Mouse (Mus musculus): ENCODE measurements around the gene 1110059E24Rik. TPM values are rescaled to one million over a fixed set of nuclear protein-coding genes. Genes with fewer than 3 reads are reported as not detected.
"Not testable (repeated sequence)": the region's sequence is repeated elsewhere in the genome, so short reads cannot be mapped to it uniquely, and the experiment has no call there.

The 1110059E24Rik gene
- polyA plus RNA-seq, 1 experiment from 2014 or later: 71.5 TPM

DNA sequence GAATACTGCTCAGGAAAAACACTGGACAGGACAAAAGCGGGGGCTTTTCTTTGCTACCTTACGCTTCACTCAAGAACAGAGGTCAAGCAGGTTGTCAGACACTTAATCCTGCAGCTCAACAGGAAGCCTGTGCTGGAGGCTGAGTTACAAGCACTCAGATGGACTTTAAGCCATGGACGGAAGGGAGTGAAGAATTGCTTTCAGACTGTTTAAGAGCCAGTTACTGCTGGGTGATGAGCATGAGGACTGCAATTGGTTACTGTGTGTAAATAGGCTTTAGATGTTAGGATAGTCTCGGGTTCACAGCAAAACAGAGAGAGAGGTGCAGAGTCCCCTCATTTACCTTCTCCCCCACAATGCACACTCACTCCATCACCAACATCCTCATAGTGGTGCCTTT is 7.5 kb downstream of the 1110059E24Rik start:
- no peak for DNase-seq (ENCODE audit: low spot score)
- Histone ChIP-seq H3K9me3 (no peaks in the 10 kb centered on the region), H3K4me1 (peaks cover 17% of the 10 kb centered on the region; the same call in 1 of the 2 replicates), H3K36me3 (replicated peaks) (no peaks in the 10 kb centered on the region), H3K4me3 (no peak overlapping the region), H3K27ac (replicated peaks) (no peak overlapping the region), H3K27me3 (replicated peaks; ENCODE audit: low read depth, poor library complexity, severe bottlenecking) (no peaks in the 10 kb centered on the region)
- WGBS: 64% methylated on average over 4 of the region's 4 CpGs

- Histone ChIP-seq H3K4me3 (no peak overlapping the region), H3K9me3 (no peaks in the 10 kb centered on the region), H3K36me3 (replicated peaks) (no peaks in the 10 kb centered on the region), H3K4me1 (peaks cover 17% of the 10 kb centered on the region; the same call in 1 of the 2 replicates), H3K27ac (replicated peaks) (no peak overlapping the region), H3K27me3 (replicated peaks; ENCODE audit: low read depth, poor library complexity, severe bottlenecking) (no peaks in the 10 kb centered on the region)
- no peak for DNase-seq (ENCODE audit: low spot score)
- WGBS: 87% methylated on average over 1 of the region's 1 CpGs
Measured at GRCm38 (mm10) chr19:21643935-21644334, 8.8 kb downstream of the 1110059E24Rik start.

DNA sequence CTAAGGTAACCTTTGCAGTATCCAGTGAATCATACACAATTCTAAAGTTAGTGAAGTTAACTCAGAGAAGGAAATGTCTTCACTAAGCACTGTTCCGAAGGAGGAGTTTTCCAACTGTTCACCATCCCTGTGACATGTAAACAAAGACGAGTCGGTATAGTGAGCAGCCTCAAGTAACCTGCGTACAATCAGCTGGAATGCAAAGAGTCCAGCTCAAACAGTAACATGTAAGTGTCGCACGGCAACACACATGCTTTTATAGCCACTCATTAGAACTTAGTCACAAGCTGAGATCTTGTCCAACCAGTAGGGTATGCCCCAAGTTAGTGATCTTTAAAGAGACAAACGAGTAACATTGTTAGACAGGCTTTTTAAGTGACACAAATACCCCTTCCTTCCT is 15.1 kb downstream of the 1110059E24Rik start:
- H3K4me1 ChIP-seq: no peaks in the 10 kb centered on the region
- H3K36me3 ChIP-seq (replicated peaks): no peaks in the 10 kb centered on the region; the same call in 1 of the 2 replicates
- no peaks in the 10 kb centered on the region for H3K27me3 ChIP-seq (replicated peaks; ENCODE audit: low read depth, poor library complexity, severe bottlenecking)
- 91% methylated on average over 7 of the region's 7 CpGs for WGBS
- H3K4me3 ChIP-seq: no peak overlapping the region
- H3K9me3 ChIP-seq: no peaks in the 10 kb centered on the region
- no peak overlapping the region for H3K27ac ChIP-seq (replicated peaks)
- no peak for DNase-seq (ENCODE audit: low spot score)

- WGBS: 91% methylated on average over 3 of the region's 3 CpGs
- Histone ChIP-seq H3K27ac (replicated peaks) (no peak overlapping the region), H3K4me3 (no peak overlapping the region), H3K36me3 (replicated peaks) (no peaks in the 10 kb centered on the region; the same call in 1 of the 2 replicates), H3K9me3 (no peaks in the 10 kb centered on the region), H3K27me3 (replicated peaks; ENCODE audit: low read depth, poor library complexity, severe bottlenecking) (no peaks in the 10 kb centered on the region), H3K4me1 (no peaks in the 10 kb centered on the region)
- no peak for DNase-seq (ENCODE audit: low spot score)
Measured at GRCm38 (mm10) chr19:21636907-21637306, 15.9 kb downstream of the 1110059E24Rik start.

- H3K27me3 ChIP-seq (replicated peaks; ENCODE audit: low read depth, poor library complexity, severe bottlenecking): no peaks in the 10 kb centered on the region
- no peak for DNase-seq (ENCODE audit: low spot score)
- H3K4me1 ChIP-seq: peaks cover 3% of the 10 kb centered on the region; the same call in 1 of the 2 replicates
- H3K36me3 ChIP-seq (replicated peaks): no peaks in the 10 kb centered on the region; the same call in 1 of the 2 replicates
- 85% methylated on average over 2 of the region's 2 CpGs for WGBS
- no peak overlapping the region for H3K4me3 ChIP-seq
- no peak overlapping the region for H3K27ac ChIP-seq (replicated peaks)
- no peaks in the 10 kb centered on the region for H3K9me3 ChIP-seq
Measured at GRCm38 (mm10) chr19:21635406-21635805, 17.4 kb downstream of the 1110059E24Rik start.

DNA sequence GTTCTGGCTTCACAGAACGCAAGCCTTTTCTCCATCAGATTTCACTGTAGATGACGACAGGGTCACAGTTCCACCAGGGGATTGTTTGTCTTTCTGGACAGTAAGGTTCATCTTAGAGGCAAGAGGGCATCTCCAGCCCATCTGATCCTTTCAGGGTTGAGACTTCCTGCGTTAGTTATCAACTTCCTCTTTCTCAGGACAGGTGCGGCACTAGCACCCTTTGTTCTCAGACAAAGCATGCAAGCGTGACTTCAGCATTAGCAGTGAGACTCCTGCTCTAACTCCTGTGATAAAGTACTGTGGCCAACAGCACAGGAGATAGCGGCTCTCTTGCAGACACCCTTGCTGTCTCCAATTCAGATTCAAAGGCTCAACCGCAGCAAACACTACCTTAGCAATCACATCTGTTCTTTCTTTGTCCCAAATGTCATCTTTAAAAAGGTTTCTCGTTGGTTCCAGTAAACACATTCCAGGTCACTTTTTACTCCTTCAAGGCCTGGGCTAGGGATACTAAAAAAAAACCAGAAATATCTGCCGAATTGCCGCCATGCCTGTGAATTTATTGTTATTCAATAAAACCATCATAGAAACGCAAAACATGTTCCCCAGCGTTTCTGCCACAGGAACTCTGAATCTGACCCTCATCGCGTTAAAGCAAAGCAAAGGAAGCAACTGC is 22.0 kb downstream of the 1110059E24Rik start:
- Histone ChIP-seq H3K4me1 (peaks cover 9% of the 10 kb centered on the region; the same call in 1 of the 2 replicates), H3K36me3 (replicated peaks) (no peaks in the 10 kb centered on the region), H3K4me3 (no peak overlapping the region), H3K27ac (replicated peaks) (no peak overlapping the region), H3K27me3 (replicated peaks; ENCODE audit: low read depth, poor library complexity, severe bottlenecking) (no peaks in the 10 kb centered on the region), H3K9me3 (no peaks in the 10 kb centered on the region)
- no peak for DNase-seq (ENCODE audit: low spot score)
- 73% methylated on average over 14 of the region's 14 CpGs for WGBS

DNA sequence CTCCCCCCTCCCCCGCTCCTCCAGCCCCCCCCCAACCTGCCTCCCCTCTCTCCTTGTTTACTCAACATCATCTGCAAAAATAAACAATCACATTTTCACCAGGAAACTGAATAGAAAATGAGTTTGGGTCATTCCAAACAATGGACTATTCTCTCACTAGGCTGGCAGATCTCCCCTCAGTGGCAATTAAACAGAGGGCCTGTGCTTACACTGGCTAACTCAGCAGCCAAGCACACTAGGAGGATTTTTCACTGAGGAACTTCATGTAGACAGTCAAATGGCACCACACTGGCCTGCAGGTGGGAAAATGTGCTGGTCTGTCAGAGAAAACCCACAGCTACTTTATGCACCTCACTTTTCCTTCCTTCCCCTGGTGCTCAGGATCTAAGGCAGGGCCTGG is 23.3 kb downstream of the 1110059E24Rik start:
- Histone ChIP-seq H3K4me1 (peaks cover 9% of the 10 kb centered on the region; the same call in 1 of the 2 replicates), H3K27me3 (replicated peaks; ENCODE audit: low read depth, poor library complexity, severe bottlenecking) (no peaks in the 10 kb centered on the region), H3K27ac (replicated peaks) (no peak overlapping the region), H3K36me3 (replicated peaks) (no peaks in the 10 kb centered on the region), H3K4me3 (no peak overlapping the region), H3K9me3 (no peaks in the 10 kb centered on the region)
- no peak for DNase-seq (ENCODE audit: low spot score)
- WGBS: 68% methylated on average over 1 of the region's 1 CpGs

DNA sequence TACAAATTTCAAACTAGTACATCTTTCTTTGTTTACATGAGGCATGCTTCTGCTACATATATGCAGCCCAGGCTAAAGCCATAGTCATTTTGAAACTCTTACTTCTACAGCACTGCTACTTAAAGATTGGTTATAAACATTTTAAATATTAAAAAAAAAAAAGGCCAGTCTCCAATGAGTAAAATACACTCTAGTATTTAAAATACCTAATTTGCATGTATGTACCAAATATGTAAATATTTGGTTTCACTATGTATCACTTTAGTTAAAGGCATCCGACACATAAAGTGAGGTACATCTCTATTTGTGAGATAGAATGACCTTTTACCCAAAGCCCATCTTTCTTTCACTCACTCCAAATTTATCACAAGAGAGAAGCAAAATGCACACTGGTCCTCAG is 23.7 kb downstream of the 1110059E24Rik start:
- 96% methylated on average over 1 of the region's 1 CpGs for WGBS
- H3K27ac ChIP-seq (replicated peaks): no peak overlapping the region
- no peak overlapping the region for H3K4me3 ChIP-seq
- no peak for DNase-seq (ENCODE audit: low spot score)
- no peaks in the 10 kb centered on the region for H3K36me3 ChIP-seq (replicated peaks)
- H3K4me1 ChIP-seq: peaks cover 9% of the 10 kb centered on the region; the same call in 1 of the 2 replicates
- no peaks in the 10 kb centered on the region for H3K9me3 ChIP-seq
- H3K27me3 ChIP-seq (replicated peaks; ENCODE audit: low read depth, poor library complexity, severe bottlenecking): no peaks in the 10 kb centered on the region

GRCm38 (mm10) chr19:21628440-21628839 is 24.3 kb downstream of the 1110059E24Rik start:
- DNase-seq (ENCODE audit: low spot score); H3K4me1 ChIP-seq; H3K36me3 ChIP-seq (replicated peaks); H3K27me3 ChIP-seq (replicated peaks; ENCODE audit: low read depth, poor library complexity, severe bottlenecking); H3K4me3 ChIP-seq; H3K27ac ChIP-seq (replicated peaks); H3K9me3 ChIP-seq: not testable (repeated sequence)
- 48% methylated on average over 11 of the region's 11 CpGs for WGBS

DNA sequence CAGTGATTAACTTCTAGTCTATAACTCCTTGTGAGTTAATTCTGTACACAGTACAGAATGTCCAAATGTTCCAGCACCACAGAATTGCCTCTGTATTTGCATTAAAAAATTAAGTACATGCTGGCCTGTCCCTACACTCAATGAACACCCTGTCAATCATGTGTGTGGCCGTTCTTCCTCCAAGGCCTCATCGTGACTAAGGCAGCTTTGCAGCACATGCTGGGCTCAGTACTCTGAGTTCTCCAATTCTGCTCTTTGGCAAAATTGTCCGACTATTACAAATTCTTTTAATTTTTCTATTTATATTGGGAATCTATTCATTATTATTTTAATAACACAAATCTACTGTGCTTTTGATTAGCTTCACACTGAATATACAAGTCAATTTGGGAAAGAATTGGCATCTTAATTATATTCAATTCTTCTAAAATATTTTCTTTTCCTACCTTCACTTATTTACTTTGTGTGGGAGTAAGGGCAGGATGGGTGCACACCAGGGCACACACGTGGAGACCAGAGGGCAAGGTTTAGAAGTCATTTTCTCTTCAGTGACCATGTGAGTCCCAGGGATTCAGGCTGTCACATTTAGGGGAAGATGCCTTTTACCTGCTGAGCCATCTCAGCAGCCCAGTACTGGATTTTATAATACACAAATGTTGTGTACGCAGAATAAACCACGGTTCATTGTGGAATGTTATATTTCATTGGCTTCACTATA is 26.3 kb downstream of the 1110059E24Rik start:
- 89% methylated on average over 6 of the region's 6 CpGs for WGBS
- no peak for DNase-seq (ENCODE audit: low spot score)
- Histone ChIP-seq H3K4me3 (no peak overlapping the region), H3K27ac (replicated peaks) (no peak overlapping the region), H3K27me3 (replicated peaks; ENCODE audit: low read depth, poor library complexity, severe bottlenecking) (no peaks in the 10 kb centered on the region), H3K4me1 (peaks cover 9% of the 10 kb centered on the region; the same call in 1 of the 2 replicates), H3K9me3 (no peaks in the 10 kb centered on the region), H3K36me3 (replicated peaks) (no peaks in the 10 kb centered on the region)

DNA sequence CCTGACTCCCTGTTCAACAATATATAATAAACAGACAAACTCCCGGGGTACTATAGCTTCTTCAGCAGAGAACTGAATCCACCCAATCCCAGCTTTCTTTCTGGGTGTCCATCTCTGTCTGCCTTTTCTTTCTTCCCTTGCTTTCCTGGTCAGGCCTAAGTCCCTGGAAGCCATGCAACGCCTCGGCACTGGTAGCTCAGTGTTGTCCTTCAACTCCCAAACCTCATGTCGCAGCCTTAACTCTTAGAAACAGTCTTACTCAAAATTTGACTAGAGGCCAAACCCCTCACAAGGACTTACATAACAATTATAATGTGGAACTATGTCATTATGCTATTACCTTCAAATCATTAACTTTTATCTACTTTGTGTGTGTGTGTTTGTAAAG is 28.6 kb downstream of the 1110059E24Rik start:
- 93% methylated on average over 4 of the region's 4 CpGs for WGBS
- no peaks in the 10 kb centered on the region for H3K36me3 ChIP-seq (replicated peaks)
- H3K9me3 ChIP-seq: no peaks in the 10 kb centered on the region
- H3K27ac ChIP-seq (replicated peaks): no peak overlapping the region
- no peak for DNase-seq (ENCODE audit: low spot score)
- no peaks in the 10 kb centered on the region for H3K4me1 ChIP-seq
- H3K27me3 ChIP-seq (replicated peaks; ENCODE audit: low read depth, poor library complexity, severe bottlenecking): no peaks in the 10 kb centered on the region
- no peak overlapping the region for H3K4me3 ChIP-seq

GRCm38 (mm10) chr19:21623410-21624147 is 29.2 kb downstream of the 1110059E24Rik start:
- WGBS: 87% methylated on average over 3 of the region's 3 CpGs
- H3K4me3 ChIP-seq: no peak overlapping the region
- no peak overlapping the region for H3K27ac ChIP-seq (replicated peaks)
- no peaks in the 10 kb centered on the region for H3K4me1 ChIP-seq
- no peaks in the 10 kb centered on the region for H3K36me3 ChIP-seq (replicated peaks)
- H3K27me3 ChIP-seq (replicated peaks; ENCODE audit: low read depth, poor library complexity, severe bottlenecking): no peaks in the 10 kb centered on the region
- H3K9me3 ChIP-seq: no peaks in the 10 kb centered on the region
- DNase-seq (ENCODE audit: low spot score): no peak

All from embryonic facial prominence, embryonic 10.5 days (tissue).